Mouse (Mus musculus) midbrain, embryonic 11.5 days (tissue): Measurements from ENCODE around the gene Zfp36. TPM values are rescaled to one million over a fixed set of nuclear protein-coding genes. Genes with fewer than 3 reads are reported as not detected.

Experiments used
- ATAC-seq: fragments of 200-750 bp; cut with Nextera tagmentation; 2 replicates; pipeline ENCODE4 v1.8.0; 2017; ENCODE audit warnings: moderate TSS enrichment, moderate library complexity; ENCODE audit not compliant: low FRiP score
- DNase-seq: peaks from one replicate; pipeline ENCODE4 v3.0.0; 2015; ENCODE audit warnings: low spot score; ENCODE audit errors: missing footprints
- H3K27ac ChIP-seq: fragments of 300-500 bp; sonication (generic); 2 replicates; pipeline ENCODE4 v1.5.1; 2014; ENCODE audit warnings: low read depth, low read length
- H3K27me3 ChIP-seq: fragments of 300-500 bp; sonication (generic); 2 replicates; pipeline ENCODE4 v1.6.1; 2014; ENCODE audit warnings: mild to moderate bottlenecking, low read length, moderate library complexity, mixed read lengths; ENCODE audit not compliant: control insufficient read depth, insufficient read depth
- H3K36me3 ChIP-seq: fragments of 300-500 bp; sonication (generic); 2 replicates; pipeline ENCODE4 v1.6.1; 2014; ENCODE audit warnings: mild to moderate bottlenecking, low read length, moderate library complexity, mixed read lengths; ENCODE audit not compliant: control insufficient read depth, insufficient read depth
- H3K4me1 ChIP-seq: fragments of 300-500 bp; sonication (generic); 2 replicates; pipeline ENCODE4 v1.6.1; 2014; ENCODE audit warnings: low read length; ENCODE audit not compliant: control insufficient read depth, insufficient read depth
- H3K4me2 ChIP-seq: fragments of 300-500 bp; sonication (generic); 2 replicates; pipeline ENCODE4 v1.6.1; 2014; ENCODE audit warnings: mild to moderate bottlenecking, moderate library complexity
- H3K4me3 ChIP-seq: fragments of 300-500 bp; sonication (generic); 2 replicates; pipeline ENCODE4 v1.5.1; 2014; ENCODE audit warnings: low read depth, low read length
- H3K9ac ChIP-seq: fragments of 300-500 bp; sonication (generic); 2 replicates; pipeline ENCODE4 v1.6.1; 2014; ENCODE audit warnings: low read length
- H3K9me3 ChIP-seq: fragments of 300-500 bp; sonication (generic); 2 replicates; pipeline ENCODE4 v1.6.1; 2016; ENCODE audit warnings: low read length; ENCODE audit not compliant: control insufficient read depth
- WGBS: fragments of 180-500 bp; shearing (Covaris S2); extraction: QIAGEN DNeasy Blood & Tissue Kit; methylation state at CpG from one replicate; pipeline ENCODE4 v1.1.7; 2014; 5-methylcytosine and 5-hydroxymethylcytosine counted together
- polyA plus RNA-seq: library from polyadenylated mRNA; unstranded; fragments of >200 nt; fragmentation: Nextera tagmentation; extraction: Ambion mirVana; gene quantifications from 2 replicates; pipeline ENCODE4 v1.2.1, GENCODE M21; 2014

The Zfp36 gene
- polyA plus RNA-seq, 1 experiment from 2014 or later, result 3.5 TPM

GRCm38 (mm10) chr7:28362441-28363060 lies 17.5 kb downstream of the Zfp36 start:
- 82% methylated on average over 16 of the region's 16 CpGs for WGBS
- DNase-seq (no peak), ATAC-seq (no peak)
- H3K9ac ChIP-seq, result no peak overlapping the region
- H3K27me3 ChIP-seq, result no peaks in the 10 kb centered on the region
- H3K4me1 ChIP-seq, result peaks cover 9% of the 10 kb centered on the region
- no peak overlapping the region for H3K4me3 ChIP-seq
- peaks cover 44% of the 10 kb centered on the region for H3K36me3 ChIP-seq
- H3K9me3 ChIP-seq, result no peaks in the 10 kb centered on the region; the same call in 1 of the 2 replicates
- H3K27ac ChIP-seq, result no peak overlapping the region
- H3K4me2 ChIP-seq, result no peak overlapping the region

DNA sequence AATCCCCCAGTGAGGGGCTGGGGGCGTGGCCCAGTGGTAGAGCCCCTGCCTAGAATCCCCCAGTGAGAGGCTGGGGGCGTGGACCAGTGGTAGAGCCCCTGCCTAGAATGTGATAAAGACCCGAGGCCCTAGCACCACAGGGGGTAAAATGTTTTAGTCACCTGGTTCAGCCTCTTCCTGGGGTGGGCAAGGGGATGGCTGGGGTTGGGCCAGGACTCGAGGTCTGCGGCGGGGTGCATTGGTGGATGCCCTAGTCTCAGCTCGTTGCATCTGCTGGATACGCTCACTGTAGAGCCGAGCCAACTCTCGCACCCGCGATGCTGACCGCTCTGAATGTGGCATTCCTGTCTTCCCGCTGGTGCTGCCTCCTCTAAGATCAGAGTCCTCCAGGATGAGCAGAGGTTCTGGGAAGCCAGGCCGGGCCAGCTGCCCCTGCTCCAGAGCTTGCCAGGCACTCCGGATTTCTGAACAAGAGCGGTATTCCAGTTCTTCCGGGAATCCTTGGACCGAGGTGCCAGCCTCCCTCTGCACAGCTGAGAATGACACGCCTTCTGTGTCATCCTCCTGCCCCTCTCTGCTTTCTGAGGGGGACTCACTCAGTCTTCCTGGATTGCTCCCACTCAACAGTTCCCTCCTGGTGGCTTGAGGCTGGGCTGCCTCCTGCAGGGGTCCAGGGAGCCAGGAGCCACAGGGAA lies 18.3 kb downstream of the Zfp36 start:
- H3K4me3 ChIP-seq, result no peak overlapping the region
- H3K9ac ChIP-seq, result no peak overlapping the region
- no peak for ATAC-seq
- no peaks in the 10 kb centered on the region; the same call in 1 of the 2 replicates for H3K9me3 ChIP-seq
- peaks cover 16% of the 10 kb centered on the region for H3K4me1 ChIP-seq
- H3K36me3 ChIP-seq, result peaks cover 38% of the 10 kb centered on the region
- H3K27ac ChIP-seq, result no peak overlapping the region
- 95% methylated on average over 20 of the region's 20 CpGs for WGBS
- DNase-seq, result no peak
- H3K4me2 ChIP-seq, result no peak overlapping the region
- no peaks in the 10 kb centered on the region for H3K27me3 ChIP-seq

- H3K4me2 ChIP-seq, result no peak overlapping the region
- no peaks in the 10 kb centered on the region for H3K27me3 ChIP-seq
- WGBS, result 96% methylated on average over 6 of the region's 6 CpGs
- no peak overlapping the region for H3K27ac ChIP-seq
- no peak overlapping the region for H3K4me3 ChIP-seq
- DNase-seq (no peak), ATAC-seq (no peak)
- no peaks in the 10 kb centered on the region; the same call in 1 of the 2 replicates for H3K9me3 ChIP-seq
- peaks cover 36% of the 10 kb centered on the region for H3K36me3 ChIP-seq
- H3K9ac ChIP-seq, result no peak overlapping the region
- H3K4me1 ChIP-seq, result peaks cover 18% of the 10 kb centered on the region
Measured at GRCm38 (mm10) chr7:28360291-28360690, 19.8 kb downstream of the Zfp36 start.

- no peak for ATAC-seq
Measured at GRCm38 (mm10) chr7:28359854-28360253, 20.2 kb downstream of the Zfp36 start.

GRCm38 (mm10) chr7:28358431-28358830 lies 21.6 kb downstream of the Zfp36 start:
- peak; percentile 50 for ATAC-seq
- Histone ChIP-seq H3K9me3 (no peaks in the 10 kb centered on the region; the same call in 1 of the 2 replicates), H3K9ac (peak overlapping the region; percentile 37; the same call in 1 of the 2 replicates), H3K4me3 (no peak overlapping the region), H3K4me2 (no peak overlapping the region), H3K27ac (peak overlapping the region; percentile 58), H3K4me1 (peaks cover 18% of the 10 kb centered on the region), H3K27me3 (no peaks in the 10 kb centered on the region), H3K36me3 (peaks cover 30% of the 10 kb centered on the region)
- no peak for DNase-seq
- WGBS, result 51% methylated on average over 7 of the region's 7 CpGs

More at GRCm38 (mm10) chr7:28359854-28360253, 20.2 kb downstream of the Zfp36 start:
- Histone ChIP-seq H3K27ac (no peak overlapping the region), H3K4me1 (peaks cover 18% of the 10 kb centered on the region), H3K36me3 (peaks cover 32% of the 10 kb centered on the region), H3K9ac (no peak overlapping the region), H3K4me2 (no peak overlapping the region), H3K27me3 (no peaks in the 10 kb centered on the region), H3K4me3 (no peak overlapping the region), H3K9me3 (no peaks in the 10 kb centered on the region; the same call in 1 of the 2 replicates)
- 92% methylated on average over 10 of the region's 10 CpGs for WGBS
- DNase-seq, result no peak

DNA sequence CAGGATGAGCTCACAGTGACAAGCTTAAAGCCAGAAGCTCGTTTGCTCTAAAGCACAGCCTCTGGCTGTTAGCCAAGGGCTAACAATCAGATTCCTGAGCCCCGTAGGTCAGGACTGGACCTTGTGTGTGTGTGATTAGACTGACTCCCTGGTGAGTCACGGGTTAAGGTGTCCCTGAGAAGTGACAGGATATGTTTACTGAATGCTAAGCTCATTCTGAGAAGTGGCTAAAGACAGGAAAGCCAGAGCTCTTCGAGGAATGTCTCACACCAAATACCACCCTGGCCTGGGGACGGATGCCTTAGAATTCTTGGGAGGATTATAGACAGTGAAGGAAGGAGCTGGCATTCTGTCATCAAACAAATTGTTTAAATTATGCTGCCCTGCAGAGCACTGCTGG lies 22.1 kb downstream of the Zfp36 start:
- Histone ChIP-seq H3K9ac (peak overlapping the region; percentile 37; the same call in 1 of the 2 replicates), H3K9me3 (no peaks in the 10 kb centered on the region; the same call in 1 of the 2 replicates), H3K36me3 (peaks cover 35% of the 10 kb centered on the region), H3K4me3 (no peak overlapping the region), H3K27me3 (no peaks in the 10 kb centered on the region), H3K27ac (peak overlapping the region; percentile 58), H3K4me2 (0 out of 2 replicates have a peak overlapping the region, but pooled peaks have one; percentile 8), H3K4me1 (peaks cover 18% of the 10 kb centered on the region)
- WGBS, result 2% methylated on average over 5 of the region's 5 CpGs
- DNase-seq (peak; percentile 91), ATAC-seq (peak; percentile 64)

DNA sequence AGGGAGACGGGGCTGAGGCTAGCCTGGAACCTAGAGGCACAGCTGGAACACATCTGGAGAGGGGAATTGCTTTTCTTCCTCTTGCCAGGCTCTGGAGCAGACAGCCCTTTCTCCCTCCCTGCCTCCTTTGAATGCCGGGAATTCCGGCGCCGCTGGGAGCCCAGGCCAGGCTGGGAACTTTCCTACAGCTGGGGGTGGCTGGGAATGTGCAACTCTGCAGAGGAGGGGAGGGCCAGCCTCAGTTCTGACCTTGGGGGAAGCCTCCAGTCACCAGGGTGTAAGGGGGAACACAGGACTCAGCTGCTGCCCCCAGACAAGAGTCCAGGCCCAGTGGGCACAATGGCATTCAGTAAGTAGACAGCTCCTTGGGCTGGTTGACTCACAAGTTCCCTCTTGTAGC lies 23.1 kb downstream of the Zfp36 start:
- no peak overlapping the region for H3K4me3 ChIP-seq
- H3K4me1 ChIP-seq, result peaks cover 18% of the 10 kb centered on the region
- ATAC-seq (peak; percentile 22; the same call in 1 of the 2 replicates), DNase-seq (no peak)
- H3K9ac ChIP-seq, result peak overlapping the region; percentile 37; the same call in 1 of the 2 replicates
- no peak overlapping the region for H3K4me2 ChIP-seq
- 2% methylated on average over 5 of the region's 5 CpGs for WGBS
- H3K27me3 ChIP-seq, result no peaks in the 10 kb centered on the region
- H3K36me3 ChIP-seq, result peaks cover 30% of the 10 kb centered on the region
- peak overlapping the region; percentile 58; the same call in 1 of the 2 replicates for H3K27ac ChIP-seq
- H3K9me3 ChIP-seq, result no peaks in the 10 kb centered on the region; the same call in 1 of the 2 replicates

DNA sequence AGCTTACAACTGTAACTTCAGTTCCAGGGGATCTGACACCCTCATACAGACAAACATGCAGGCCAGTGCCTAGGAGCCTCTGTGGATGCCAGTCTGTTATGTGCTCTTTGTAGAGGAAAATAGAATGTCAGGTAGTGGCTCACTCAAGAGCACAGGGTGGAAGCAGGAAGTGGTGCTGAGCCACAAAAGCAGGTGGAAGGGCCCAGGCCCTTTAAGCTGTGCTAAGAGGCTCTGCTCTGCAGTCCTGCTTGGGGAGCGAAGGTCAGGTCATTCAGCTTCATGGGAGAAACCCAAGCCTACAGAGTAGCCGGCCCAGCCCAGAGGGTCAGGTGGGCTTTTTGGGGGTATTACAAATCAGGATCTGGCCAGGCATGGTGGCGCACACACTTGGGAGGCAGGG lies 24.8 kb downstream of the Zfp36 start:
- ATAC-seq (no peak), DNase-seq (no peak)
- Histone ChIP-seq H3K4me3 (no peak overlapping the region), H3K36me3 (peaks cover 14% of the 10 kb centered on the region), H3K27me3 (no peaks in the 10 kb centered on the region), H3K4me2 (no peak overlapping the region), H3K9ac (no peak overlapping the region), H3K4me1 (peaks cover 26% of the 10 kb centered on the region), H3K9me3 (no peaks in the 10 kb centered on the region), H3K27ac (no peak overlapping the region)
- WGBS, result 93% methylated on average over 3 of the region's 3 CpGs

DNA sequence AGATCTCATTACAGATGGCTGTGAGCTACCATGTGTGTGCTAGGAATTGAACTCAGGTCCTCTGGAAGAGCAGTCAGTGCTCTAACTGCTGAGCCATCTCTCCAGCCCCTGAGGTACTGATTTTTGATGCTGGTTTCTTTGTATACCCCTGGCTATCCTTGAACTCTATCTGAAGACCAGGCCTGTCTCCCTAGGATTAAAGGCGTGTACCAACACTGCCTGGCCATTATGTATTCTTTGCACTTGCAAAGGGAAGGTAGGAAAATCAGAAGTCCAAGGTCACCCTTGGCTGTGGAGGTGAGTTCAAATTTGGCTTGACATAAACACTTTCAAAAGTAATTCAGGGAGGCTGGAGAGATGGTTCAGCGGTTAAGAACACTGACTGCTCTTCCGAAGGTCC lies 25.5 kb downstream of the Zfp36 start:
- peaks cover 32% of the 10 kb centered on the region for H3K4me1 ChIP-seq
- H3K9me3 ChIP-seq, result no peaks in the 10 kb centered on the region
- H3K27me3 ChIP-seq, result no peaks in the 10 kb centered on the region
- H3K4me3 ChIP-seq, result no peak overlapping the region
- WGBS, result 95% methylated on average over 3 of the region's 3 CpGs
- peaks cover 11% of the 10 kb centered on the region for H3K36me3 ChIP-seq
- no peak overlapping the region for H3K4me2 ChIP-seq
- no peak overlapping the region for H3K27ac ChIP-seq
- no peak for ATAC-seq
- no peak overlapping the region for H3K9ac ChIP-seq
- no peak for DNase-seq
